Mouse (Mus musculus) embryonic facial prominence, embryonic 15.5 days (tissue): ENCODE measurements around the gene AC124108.1. TPM values are rescaled to one million over a fixed set of nuclear protein-coding genes. Genes with fewer than 3 reads are reported as not detected.

Experiments used
- ATAC-seq: fragments of 200-750 bp; cut with Nextera tagmentation; 2 replicates; pipeline ENCODE4 v1.8.0; 2017; ENCODE audit warnings: low read depth, moderate TSS enrichment; ENCODE audit not compliant: insufficient number of reproducible peaks, low FRiP score, low TSS enrichment
- H3K27ac ChIP-seq: fragments of 300-500 bp; sonication (generic); replicated peaks from 2 replicates; pipeline ENCODE4 v1.5.1; 2015; ENCODE audit warnings: mild to moderate bottlenecking, inconsistent platforms
- H3K27me3 ChIP-seq: fragments of 300-500 bp; sonication (generic); 2 replicates; pipeline ENCODE4 v1.6.1; 2015; ENCODE audit warnings: inconsistent platforms
- H3K36me3 ChIP-seq: fragments of 300-500 bp; sonication (generic); 2 replicates; pipeline ENCODE4 v1.6.1; 2015; ENCODE audit warnings: mild to moderate bottlenecking, inconsistent platforms
- H3K4me1 ChIP-seq: fragments of 300-500 bp; sonication (generic); 2 replicates; pipeline ENCODE4 v1.6.1; 2015; ENCODE audit warnings: inconsistent platforms
- H3K4me2 ChIP-seq: fragments of 300-500 bp; sonication (generic); replicated peaks from 2 replicates; pipeline ENCODE4 v1.6.1; 2015; ENCODE audit warnings: mild to moderate bottlenecking, inconsistent platforms
- H3K4me3 ChIP-seq: fragments of 300-500 bp; sonication (generic); replicated peaks from 2 replicates; pipeline ENCODE4 v1.5.1; 2015; ENCODE audit warnings: mild to moderate bottlenecking, inconsistent platforms
- H3K9ac ChIP-seq: fragments of 300-500 bp; sonication (generic); 2 replicates; pipeline ENCODE4 v1.6.1; 2015; ENCODE audit warnings: inconsistent platforms
- H3K9me3 ChIP-seq: fragments of 300-500 bp; sonication (generic); replicated peaks from 2 replicates; pipeline ENCODE4 v1.6.1; 2016; ENCODE audit warnings: inconsistent platforms
- WGBS: fragments of 180-500 bp; shearing (Covaris S2); methylation state at CpG from one replicate; pipeline ENCODE4 v1.1.7; 2015; 5-methylcytosine and 5-hydroxymethylcytosine counted together
- polyA plus RNA-seq: library from polyadenylated mRNA; unstranded; fragments of >200 nt; fragmentation: Nextera tagmentation; extraction: Ambion mirVana; gene quantifications from 2 replicates; pipeline ENCODE4 v1.2.1, GENCODE M21; 2015

Gene AC124108.1
- polyA plus RNA-seq, 1 experiment from 2014 or later, result 0.37 TPM

GRCm38 (mm10) chr1:132195100-132195499 is 3.8 kb downstream of the AC124108.1 start:
- WGBS, result 52% methylated on average over 9 of the region's 9 CpGs
- peaks cover 50% of the 10 kb centered on the region for H3K27me3 ChIP-seq

GRCm38 (mm10) chr1:132195681-132196080 is 4.4 kb downstream of the AC124108.1 start:
- Histone ChIP-seq H3K27me3 (peaks cover 44% of the 10 kb centered on the region), H3K4me2 (no peak overlapping the region), H3K4me1 (peaks cover 36% of the 10 kb centered on the region), H3K9ac (no peak overlapping the region), H3K36me3 (no peaks in the 10 kb centered on the region), H3K27ac (no peak overlapping the region), H3K4me3 (no peak overlapping the region), H3K9me3 (no peaks in the 10 kb centered on the region)
- ATAC-seq, result no peak
- WGBS, result 47% methylated on average over 5 of the region's 5 CpGs

More at GRCm38 (mm10) chr1:132195100-132195499, 3.8 kb downstream of the AC124108.1 start:
- Histone ChIP-seq H3K9me3 (no peaks in the 10 kb centered on the region), H3K4me2 (no peak overlapping the region), H3K9ac (no peak overlapping the region), H3K27ac (no peak overlapping the region), H3K4me3 (no peak overlapping the region), H3K36me3 (no peaks in the 10 kb centered on the region), H3K4me1 (peaks cover 36% of the 10 kb centered on the region)
- no peak for ATAC-seq

GRCm38 (mm10) chr1:132196337-132196736 is 5.1 kb downstream of the AC124108.1 start:
- H3K4me3 ChIP-seq, result no peak overlapping the region
- no peak for ATAC-seq
- H3K9ac ChIP-seq, result no peak overlapping the region
- H3K9me3 ChIP-seq, result no peaks in the 10 kb centered on the region
- no peak overlapping the region for H3K4me2 ChIP-seq
- H3K27me3 ChIP-seq, result peaks cover 38% of the 10 kb centered on the region
- H3K36me3 ChIP-seq, result no peaks in the 10 kb centered on the region
- H3K4me1 ChIP-seq, result peaks cover 34% of the 10 kb centered on the region
- no peak overlapping the region for H3K27ac ChIP-seq
- 27% methylated on average over 7 of the region's 7 CpGs for WGBS

- H3K4me1 ChIP-seq, result peaks cover 29% of the 10 kb centered on the region
- H3K4me2 ChIP-seq, result no peak overlapping the region
- H3K4me3 ChIP-seq, result no peak overlapping the region
- WGBS, result 18% methylated on average over 9 of the region's 9 CpGs
- ATAC-seq, result no peak
- H3K27ac ChIP-seq, result no peak overlapping the region
- H3K9me3 ChIP-seq, result no peaks in the 10 kb centered on the region
- H3K36me3 ChIP-seq, result no peaks in the 10 kb centered on the region
- H3K9ac ChIP-seq, result no peak overlapping the region
- peaks cover 25% of the 10 kb centered on the region for H3K27me3 ChIP-seq
These were observed 6.4 kb downstream of the AC124108.1 start for GRCm38 (mm10) chr1:132197666-132198065.

GRCm38 (mm10) chr1:132198401-132199071 is 7.3 kb downstream of the AC124108.1 start:
- H3K9me3 ChIP-seq, result no peaks in the 10 kb centered on the region
- WGBS, result 82% methylated on average over 16 of the region's 16 CpGs
- peaks cover 23% of the 10 kb centered on the region; the same call in 1 of the 2 replicates for H3K27me3 ChIP-seq
- no peak for ATAC-seq
- H3K36me3 ChIP-seq, result no peaks in the 10 kb centered on the region
- H3K27ac ChIP-seq, result no peak overlapping the region
- H3K4me3 ChIP-seq, result no peak overlapping the region
- H3K4me2 ChIP-seq, result no peak overlapping the region
- no peak overlapping the region for H3K9ac ChIP-seq
- peaks cover 29% of the 10 kb centered on the region for H3K4me1 ChIP-seq

GRCm38 (mm10) chr1:132199244-132199643 is 8.0 kb downstream of the AC124108.1 start:
- Histone ChIP-seq H3K9ac (no peak overlapping the region), H3K9me3 (no peaks in the 10 kb centered on the region), H3K4me1 (peaks cover 29% of the 10 kb centered on the region), H3K27me3 (peaks cover 19% of the 10 kb centered on the region; the same call in 1 of the 2 replicates), H3K4me3 (no peak overlapping the region), H3K4me2 (no peak overlapping the region), H3K27ac (peak overlapping the region; percentile 80), H3K36me3 (no peaks in the 10 kb centered on the region)
- 74% methylated on average over 6 of the region's 6 CpGs for WGBS
- ATAC-seq, result no peak

GRCm38 (mm10) chr1:132199934-132200333 is 8.7 kb downstream of the AC124108.1 start:
- Histone ChIP-seq H3K27ac (peak overlapping the region; percentile 80), H3K4me3 (peak overlapping the region; percentile 40), H3K9ac (peak overlapping the region; percentile 12; the same call in 1 of the 2 replicates), H3K4me1 (peaks cover 29% of the 10 kb centered on the region), H3K9me3 (no peaks in the 10 kb centered on the region), H3K36me3 (no peaks in the 10 kb centered on the region), H3K27me3 (peaks cover 19% of the 10 kb centered on the region; the same call in 1 of the 2 replicates), H3K4me2 (peak overlapping the region; percentile 51)
- 7% methylated on average over 12 of the region's 12 CpGs for WGBS
- ATAC-seq, result no peak

- no peaks in the 10 kb centered on the region for H3K36me3 ChIP-seq
- H3K4me2 ChIP-seq, result peak overlapping the region; percentile 51
- H3K27ac ChIP-seq, result peak overlapping the region; percentile 80
- peaks cover 29% of the 10 kb centered on the region for H3K4me1 ChIP-seq
- no peak overlapping the region for H3K9ac ChIP-seq
- peak overlapping the region; percentile 40 for H3K4me3 ChIP-seq
- H3K27me3 ChIP-seq, result peaks cover 19% of the 10 kb centered on the region; the same call in 1 of the 2 replicates
- 5% methylated on average over 11 of the region's 11 CpGs for WGBS
- peak; percentile 88 for ATAC-seq
- no peaks in the 10 kb centered on the region for H3K9me3 ChIP-seq
These were observed 9.6 kb downstream of the AC124108.1 start for GRCm38 (mm10) chr1:132200562-132201510.

GRCm38 (mm10) chr1:132201511-132201860 is 10.2 kb downstream of the AC124108.1 start:
- H3K9ac ChIP-seq, result no peak overlapping the region
- 27% methylated on average over 4 of the region's 4 CpGs for WGBS
- no peaks in the 10 kb centered on the region for H3K36me3 ChIP-seq
- no peaks in the 10 kb centered on the region for H3K9me3 ChIP-seq
- H3K27ac ChIP-seq, result peak overlapping the region; percentile 80
- peak overlapping the region; percentile 40 for H3K4me3 ChIP-seq
- H3K27me3 ChIP-seq, result peaks cover 19% of the 10 kb centered on the region; the same call in 1 of the 2 replicates
- peak overlapping the region; percentile 51 for H3K4me2 ChIP-seq
- H3K4me1 ChIP-seq, result peaks cover 27% of the 10 kb centered on the region
- no peak for ATAC-seq

- Histone ChIP-seq H3K9me3 (no peaks in the 10 kb centered on the region), H3K36me3 (no peaks in the 10 kb centered on the region), H3K4me2 (peak overlapping the region; percentile 51), H3K4me1 (peaks cover 25% of the 10 kb centered on the region), H3K9ac (no peak overlapping the region), H3K27ac (no peak overlapping the region), H3K27me3 (peaks cover 19% of the 10 kb centered on the region; the same call in 1 of the 2 replicates), H3K4me3 (peak overlapping the region; percentile 40; the same call in 1 of the 2 replicates)
- 50% methylated on average over 2 of the region's 2 CpGs for WGBS
- no peak for ATAC-seq
These were observed 10.7 kb downstream of the AC124108.1 start for GRCm38 (mm10) chr1:132201936-132202335.

GRCm38 (mm10) chr1:132202771-132203170 is 11.5 kb downstream of the AC124108.1 start:
- Histone ChIP-seq H3K36me3 (no peaks in the 10 kb centered on the region), H3K27ac (no peak overlapping the region), H3K4me1 (peaks cover 25% of the 10 kb centered on the region), H3K4me3 (no peak overlapping the region), H3K4me2 (no peak overlapping the region), H3K9ac (no peak overlapping the region), H3K9me3 (no peaks in the 10 kb centered on the region), H3K27me3 (peaks cover 19% of the 10 kb centered on the region; the same call in 1 of the 2 replicates)
- 90% methylated on average over 5 of the region's 5 CpGs for WGBS
- no peak for ATAC-seq
